Mouse (Mus musculus): Measurements from ENCODE around the gene Tmem51. TPM values are rescaled to one million over a fixed set of nuclear protein-coding genes. Genes with fewer than 3 reads are reported as not detected.

Tmem51 gene
- total and polyA plus RNA-seq, 3 experiments, result not detected

DNA sequence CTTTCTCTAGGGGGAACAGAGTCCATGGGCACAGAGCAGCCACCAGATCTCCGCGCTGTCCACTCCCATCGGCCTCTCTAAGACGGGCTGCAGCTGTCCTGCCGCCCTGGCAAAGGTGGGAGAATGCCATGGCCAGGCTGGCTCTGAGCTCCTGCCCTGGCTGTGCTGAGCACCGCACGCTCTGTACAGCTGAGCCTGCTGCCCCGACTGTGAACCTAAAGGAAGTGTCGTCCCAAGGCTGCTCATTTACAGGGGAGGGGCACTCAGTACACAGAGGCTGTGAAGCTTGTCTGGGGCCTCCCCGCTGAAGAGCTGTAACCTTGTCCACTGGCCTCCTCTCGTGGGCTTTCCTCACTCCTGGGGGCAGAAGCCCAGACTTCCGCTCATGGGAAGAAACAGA lies 39.7 kb downstream of the Tmem51 start:
- Histone ChIP-seq H3K27ac (ENCODE audit: control insufficient read depth, low read depth, low read length) (no peak overlapping the region), H3K4me1 (ENCODE audit: control insufficient read depth in 1 of 2, insufficient read depth in 2 of 2, low read length in 2 of 2) (no peaks in the 10 kb centered on the region), H3K27me3 (ENCODE audit: control insufficient read depth in 1 of 2, insufficient read depth in 2 of 2, low read length in 2 of 2) (no peaks in the 10 kb centered on the region), H3K79me2 (ENCODE audit: control insufficient read depth, insufficient read depth, low read length, poor library complexity) (no peaks in the 10 kb centered on the region; the same call in 1 of the 2 replicates), H3K9ac (ENCODE audit: control insufficient read depth, low read depth, low read length, poor library complexity, severe bottlenecking) (no peak overlapping the region), H3K4me3 (ENCODE audit: control insufficient read depth in 1 of 2, insufficient read depth in 1 of 2, low read depth in 2 of 2, low read length in 2 of 2) (no peak overlapping the region), H3K36me3 (ENCODE audit: control insufficient read depth in 1 of 2, insufficient read depth in 2 of 2, low read length in 2 of 2) (no peaks in the 10 kb centered on the region), H3K9me3 (replicated peaks; ENCODE audit: insufficient read depth, low read length) (no peaks in the 10 kb centered on the region)
- TF ChIP-seq TAL1 (IDR thresholded peaks at IDR 0.05; ENCODE audit: low read length) (no peak), HCFC1 (IDR thresholded peaks at IDR 0.05; ENCODE audit: low read depth, low read length) (no peak), EP300 (IDR thresholded peaks at IDR 0.05; ENCODE audit: low read depth in 1 of 2, low read length in 2 of 2) (no peak), ZMIZ1 (IDR thresholded peaks at IDR 0.05; ENCODE audit: low read depth, low read length) (no peak), GABPA (IDR thresholded peaks at IDR 0.05; ENCODE audit: low read depth, low read length) (no peak), GATA1 (IDR thresholded peaks at IDR 0.05; ENCODE audit: low read depth, low read length) (no peak), ETS1 (IDR thresholded peaks at IDR 0.05; ENCODE audit: low read depth, low read length) (no peak), POLR2AphosphoS5 (IDR thresholded peaks at IDR 0.05; ENCODE audit: borderline replicate concordance, low read depth, low read length) (no peak), ELF1 (IDR thresholded peaks at IDR 0.05; ENCODE audit: low read depth, low read length) (no peak), USF1 (IDR thresholded peaks at IDR 0.05; ENCODE audit: low read depth, low read length) (no peak), SMC3 (IDR thresholded peaks at IDR 0.05; ENCODE audit: low read depth, low read length) (no peak), ZKSCAN1 (IDR thresholded peaks at IDR 0.05; ENCODE audit: low read depth, low read length) (no peak), CTCF (IDR thresholded peaks at IDR 0.05 in 2 of 3, conservative IDR thresholded peaks at IDR 0.05 in 1 of 3; ENCODE audit: control insufficient read depth in 1 of 3, insufficient read depth in 1 of 3, low read depth in 2 of 3, low read length in 3 of 3, poor library complexity in 1 of 3, severe bottlenecking in 1 of 3) (no peak), UBTF (IDR thresholded peaks at IDR 0.05; ENCODE audit: borderline replicate concordance, insufficient read depth, low read depth, low read length) (no peak), RCOR1 (IDR thresholded peaks at IDR 0.05; ENCODE audit: low read depth, low read length) (no peak), E2F4 (IDR thresholded peaks at IDR 0.05; ENCODE audit: borderline replicate concordance, low read depth, low read length) (no peak), MXI1 (IDR thresholded peaks at IDR 0.05; ENCODE audit: low read depth, low read length) (no peak), MAZ (IDR thresholded peaks at IDR 0.05; ENCODE audit: low read depth, low read length) (no peak), JUND (IDR thresholded peaks at IDR 0.05; ENCODE audit: low read depth, low read length) (no peak)
- no peak for DNase-seq (ENCODE audit: low read depth, low spot score)

- Histone ChIP-seq H3K36me3 (ENCODE audit: control insufficient read depth in 1 of 2, insufficient read depth in 2 of 2, low read length in 2 of 2) (no peaks in the 10 kb centered on the region), H3K4me3 (ENCODE audit: control insufficient read depth in 1 of 2, insufficient read depth in 1 of 2, low read depth in 2 of 2, low read length in 2 of 2) (no peak overlapping the region), H3K27ac (ENCODE audit: control insufficient read depth, low read depth, low read length) (no peak overlapping the region), H3K9ac (ENCODE audit: control insufficient read depth, low read depth, low read length, poor library complexity, severe bottlenecking) (no peak overlapping the region), H3K79me2 (ENCODE audit: control insufficient read depth, insufficient read depth, low read length, poor library complexity) (no peaks in the 10 kb centered on the region; the same call in 1 of the 2 replicates), H3K27me3 (ENCODE audit: control insufficient read depth in 1 of 2, insufficient read depth in 2 of 2, low read length in 2 of 2) (no peaks in the 10 kb centered on the region), H3K9me3 (replicated peaks; ENCODE audit: insufficient read depth, low read length) (no peaks in the 10 kb centered on the region), H3K4me1 (ENCODE audit: control insufficient read depth in 1 of 2, insufficient read depth in 2 of 2, low read length in 2 of 2) (no peaks in the 10 kb centered on the region)
- no peak for DNase-seq (ENCODE audit: low read depth, low spot score)
- TF ChIP-seq MAX (IDR thresholded peaks at IDR 0.05; ENCODE audit: low read length) (no peak), NRF1 (IDR thresholded peaks at IDR 0.05; ENCODE audit: insufficient read depth, low read depth, low read length, poor library complexity, severe bottlenecking) (no peak), ZC3H11A (IDR thresholded peaks at IDR 0.05; ENCODE audit: low read depth, low read length) (no peak), BHLHE40 (IDR thresholded peaks at IDR 0.05; ENCODE audit: borderline replicate concordance, low read depth, low read length) (no peak)
Observed at GRCm38 (mm10) chr4:142039662-142040353, 44.3 kb downstream of the Tmem51 start.

All from MEL (cell line).